Mouse (Mus musculus): Measurements from ENCODE around the gene Med25. TPM values are rescaled to one million over a fixed set of nuclear protein-coding genes. Genes with fewer than 3 reads are reported as not detected.

Med25 gene
- polyA plus RNA-seq, 1 experiment from 2014 or later, result 177 TPM

DNA sequence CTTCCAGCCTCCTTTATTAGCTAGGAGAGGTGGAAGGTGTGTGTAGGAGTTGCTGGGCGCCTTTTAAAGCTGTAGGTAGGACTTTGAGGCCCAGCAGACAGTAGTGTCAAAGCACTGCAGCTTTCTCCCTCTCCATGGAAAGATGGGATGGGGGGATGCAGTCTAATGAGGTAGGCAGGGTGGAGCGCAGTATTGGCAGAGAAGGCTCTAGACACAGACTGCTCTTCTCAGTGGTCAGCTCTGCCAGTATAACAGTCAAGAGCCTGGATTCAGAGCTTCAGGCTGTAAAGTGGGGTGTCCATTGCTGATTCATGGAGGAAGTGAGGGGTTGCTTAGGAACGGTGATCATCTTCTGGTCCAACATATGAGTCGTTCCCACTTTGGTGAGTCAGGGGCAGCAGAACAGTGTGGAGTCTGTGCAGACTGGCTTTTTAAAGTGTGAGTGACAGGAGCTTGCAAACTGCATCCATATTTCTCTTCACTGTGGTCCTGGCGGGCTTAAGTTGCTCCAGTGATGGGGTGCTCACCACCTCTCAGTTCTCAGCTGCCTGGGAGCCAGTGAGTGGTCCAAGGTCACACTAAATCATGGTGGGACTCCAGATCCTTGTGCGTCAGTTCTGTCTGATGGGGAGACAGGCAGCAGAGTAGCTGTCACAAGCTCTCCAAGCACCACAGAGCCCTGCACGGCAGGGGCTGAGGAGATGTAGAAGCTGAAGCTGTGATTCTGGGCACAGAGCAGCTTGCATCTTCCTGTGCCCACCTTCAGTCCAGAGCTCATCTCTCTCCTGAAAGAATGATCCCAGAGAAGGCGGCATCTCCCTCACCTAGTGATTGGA, 41.5 kb downstream of the Med25 start:
- WGBS, result 81% methylated on average over 8 of the region's 8 CpGs
- Histone ChIP-seq H3K27me3 (no peaks in the 10 kb centered on the region), H3K4me1 (peaks cover 54% of the 10 kb centered on the region), H3K27ac (replicated peaks) (peak overlapping the region; percentile 93; the same call in 1 of the 2 replicates), H3K36me3 (peaks cover 22% of the 10 kb centered on the region), H3K4me3 (peak overlapping the region; percentile 78), H3K9ac (replicated peaks) (peak overlapping the region; percentile 67), H3K4me2 (replicated peaks) (peak overlapping the region; percentile 89), H3K9me3 (no peaks in the 10 kb centered on the region)
- no peak for ATAC-seq (ENCODE audit: low FRiP score, low read depth)

DNA sequence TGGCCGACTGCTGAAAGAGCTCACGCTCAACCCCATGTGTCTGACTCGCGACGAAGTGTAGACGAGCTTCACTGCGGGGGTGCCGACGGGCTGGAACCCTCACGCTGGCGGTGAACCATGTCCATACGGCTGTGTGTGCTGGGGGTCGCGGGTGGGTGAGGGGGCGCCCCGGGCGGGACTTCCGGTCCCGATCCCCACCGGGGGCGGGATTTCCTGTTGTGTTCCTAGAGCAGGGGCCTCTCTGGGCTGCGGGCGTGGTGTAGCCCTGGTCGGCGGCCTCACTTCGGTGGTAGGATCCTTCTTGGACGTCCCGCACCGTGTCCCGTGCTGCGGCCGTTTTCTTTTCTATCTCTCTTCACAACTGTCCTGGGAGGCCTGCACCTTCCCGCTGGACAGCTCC, 42.4 kb downstream of the Med25 start:
- peak; percentile 63 for ATAC-seq (ENCODE audit: low FRiP score, low read depth)
- H3K4me2 ChIP-seq (replicated peaks), result peak overlapping the region; percentile 89
- peak overlapping the region; percentile 93 for H3K27ac ChIP-seq (replicated peaks)
- peak overlapping the region; percentile 78 for H3K4me3 ChIP-seq
- H3K27me3 ChIP-seq, result no peaks in the 10 kb centered on the region
- 0% methylated on average over 33 of the region's 33 CpGs for WGBS
- peaks cover 30% of the 10 kb centered on the region for H3K36me3 ChIP-seq
- H3K4me1 ChIP-seq, result peaks cover 51% of the 10 kb centered on the region
- no peaks in the 10 kb centered on the region for H3K9me3 ChIP-seq
- peak overlapping the region; percentile 67 for H3K9ac ChIP-seq (replicated peaks)

DNA sequence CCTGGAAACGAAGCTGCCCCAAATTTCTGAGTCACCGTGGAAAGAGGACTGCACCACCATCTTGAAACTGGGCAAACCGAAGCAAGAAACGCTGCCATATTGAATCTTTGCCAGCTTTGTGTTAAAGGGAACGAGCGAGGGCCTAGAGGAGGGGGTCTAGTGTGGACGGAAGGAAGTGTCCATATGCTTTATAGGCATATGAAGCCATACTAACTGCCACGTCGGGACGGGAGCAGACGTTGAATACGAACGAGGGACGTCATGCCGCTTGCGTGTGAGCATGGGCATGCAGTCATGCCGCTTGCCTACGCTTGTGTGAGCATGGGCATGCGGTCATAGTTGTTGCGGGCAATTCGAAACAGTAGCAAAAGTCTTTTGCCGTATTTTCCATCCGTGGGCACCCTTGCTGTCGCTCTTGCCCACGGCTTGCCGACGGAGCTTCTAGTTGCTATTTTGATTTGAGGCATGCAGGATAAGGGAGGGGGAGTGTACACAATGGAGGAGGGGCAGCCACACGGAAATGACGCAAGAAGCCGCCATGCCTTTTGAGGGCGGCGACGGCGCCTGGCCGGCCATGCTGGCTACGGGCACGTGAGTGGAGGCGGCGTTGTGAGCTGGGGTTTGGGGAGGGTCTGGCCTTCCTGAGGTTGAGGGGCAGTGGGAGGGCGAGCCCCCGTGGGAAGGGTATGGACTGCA, 42.9 kb downstream of the Med25 start:
- peaks cover 36% of the 10 kb centered on the region for H3K36me3 ChIP-seq
- peaks cover 46% of the 10 kb centered on the region for H3K4me1 ChIP-seq
- no peaks in the 10 kb centered on the region for H3K27me3 ChIP-seq
- peak overlapping the region; percentile 93 for H3K27ac ChIP-seq (replicated peaks)
- H3K9me3 ChIP-seq, result no peaks in the 10 kb centered on the region
- peak overlapping the region; percentile 78 for H3K4me3 ChIP-seq
- ATAC-seq (ENCODE audit: low FRiP score, low read depth), result peak; percentile 74
- peak overlapping the region; percentile 89 for H3K4me2 ChIP-seq (replicated peaks)
- under 1% methylated on average over 39 of the region's 41 CpGs for WGBS
- H3K9ac ChIP-seq (replicated peaks), result peak overlapping the region; percentile 67

DNA sequence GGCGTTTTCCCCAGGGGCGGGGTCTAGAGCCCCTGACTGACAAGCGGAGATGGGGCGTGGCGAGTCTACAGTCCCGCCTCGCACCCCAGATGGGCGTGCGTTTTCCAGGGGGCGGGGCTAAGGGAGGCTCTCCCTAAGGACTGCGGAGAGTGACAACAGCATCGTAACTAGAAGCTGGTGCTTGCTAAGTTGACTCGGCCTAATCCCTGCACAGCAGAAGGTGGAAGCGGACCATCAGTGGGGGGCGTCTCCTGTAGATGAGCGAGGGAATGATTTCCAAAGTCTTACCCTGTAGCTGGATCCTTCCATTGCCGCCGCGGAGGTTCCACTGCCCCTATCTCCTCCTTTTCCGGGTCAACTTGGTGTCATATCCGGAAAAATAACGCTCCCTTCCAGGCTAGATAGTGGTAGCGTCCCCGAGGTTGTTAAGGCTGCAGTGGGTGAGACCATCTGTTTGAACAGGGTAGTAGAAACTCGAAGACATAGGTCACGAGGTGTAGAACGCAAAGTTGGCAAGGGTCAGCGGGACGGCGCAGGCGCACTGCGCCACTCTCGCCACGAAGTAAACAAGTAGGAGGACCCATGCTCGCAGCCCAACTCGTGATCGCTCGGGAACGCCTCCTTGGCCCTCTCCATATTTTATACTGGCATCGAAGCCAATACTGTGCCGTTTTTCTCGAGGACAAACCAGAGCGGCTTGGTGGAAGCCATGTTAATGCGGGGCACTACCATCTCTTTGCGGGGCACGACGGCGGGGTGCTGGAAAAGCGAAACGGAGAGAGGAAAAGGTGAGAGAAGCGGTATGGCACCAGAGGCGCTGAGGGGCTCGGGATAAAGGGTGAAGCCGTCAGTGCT, 43.7 kb downstream of the Med25 start, which contains the start of the genes Akt1s1 and Tbc1d17:
TSS of gene Akt1s1 (plus strand) at position 431 of the 855 bp plus-strand sequence.
TSS of gene Tbc1d17 (minus strand) at position 519 of the 855 bp plus-strand sequence.
- peaks cover 44% of the 10 kb centered on the region for H3K36me3 ChIP-seq
- under 1% methylated on average over 54 of the region's 54 CpGs for WGBS
- peak within 1 kb of the TSS; percentile 78 for H3K4me3 ChIP-seq
- H3K9ac ChIP-seq (replicated peaks), result peak within 1 kb of the TSS; percentile 67
- H3K9me3 ChIP-seq, result no peaks in the 10 kb centered on the region
- peaks cover 38% of the 10 kb centered on the region for H3K4me1 ChIP-seq
- H3K4me2 ChIP-seq (replicated peaks), result peak within 1 kb of the TSS; percentile 89
- peak within 1 kb of the TSS; percentile 93 for H3K27ac ChIP-seq (replicated peaks)
- ATAC-seq (ENCODE audit: low FRiP score, low read depth), result peak; percentile 82
- H3K27me3 ChIP-seq, result no peaks in the 10 kb centered on the region

DNA sequence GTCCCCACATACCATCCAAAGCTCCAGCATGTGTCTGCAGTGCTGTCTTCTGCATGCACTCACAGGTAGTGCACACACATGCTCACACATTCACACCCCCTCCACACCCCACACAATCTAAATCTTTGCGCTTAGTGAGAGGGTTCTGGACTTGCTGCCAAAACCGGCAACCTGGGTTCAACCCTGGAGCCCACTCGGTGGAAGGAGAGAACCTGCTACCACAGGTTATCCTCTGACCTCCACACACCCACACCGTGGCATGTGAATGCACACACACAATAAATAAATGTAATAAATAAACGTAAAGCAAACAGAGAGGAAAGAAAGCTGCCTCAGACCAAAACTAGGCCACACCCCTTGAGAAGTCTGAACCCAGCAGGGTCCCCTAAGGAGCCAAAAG, 44.7 kb downstream of the Med25 start:
- peak overlapping the region; percentile 78 for H3K4me3 ChIP-seq
- no peaks in the 10 kb centered on the region for H3K9me3 ChIP-seq
- peak overlapping the region; percentile 89 for H3K4me2 ChIP-seq (replicated peaks)
- ATAC-seq (ENCODE audit: low FRiP score, low read depth), result no peak
- H3K4me1 ChIP-seq, result peaks cover 29% of the 10 kb centered on the region
- H3K27me3 ChIP-seq, result no peaks in the 10 kb centered on the region
- H3K36me3 ChIP-seq, result peaks cover 46% of the 10 kb centered on the region
- H3K27ac ChIP-seq (replicated peaks), result peak overlapping the region; percentile 93; the same call in 1 of the 2 replicates
- 90% methylated on average over 5 of the region's 5 CpGs for WGBS
- H3K9ac ChIP-seq (replicated peaks), result peak overlapping the region; percentile 51

DNA sequence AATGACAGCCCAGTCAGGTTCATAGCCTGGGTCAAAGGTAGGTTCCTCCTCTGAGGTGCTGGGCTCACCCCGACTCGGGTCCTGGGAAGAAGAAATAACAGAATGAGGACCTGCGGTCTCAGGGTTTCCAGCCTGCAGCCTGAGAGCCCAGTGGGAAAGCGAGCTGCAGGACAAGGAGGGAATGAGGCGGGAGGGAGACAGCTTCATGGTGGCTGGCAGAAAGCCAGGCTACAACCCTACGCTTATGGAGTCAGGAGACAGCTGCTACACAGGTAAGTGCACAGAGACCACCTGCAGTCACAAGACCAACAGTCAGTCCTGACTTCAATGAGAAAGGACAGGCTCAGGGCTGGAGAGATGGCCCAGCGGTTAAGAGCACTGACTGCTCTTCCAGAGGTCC, 45.7 kb downstream of the Med25 start:
- Histone ChIP-seq H3K9ac (replicated peaks) (no peak overlapping the region), H3K4me3 (no peak overlapping the region), H3K4me1 (peaks cover 27% of the 10 kb centered on the region), H3K4me2 (replicated peaks) (no peak overlapping the region), H3K36me3 (peaks cover 50% of the 10 kb centered on the region), H3K27ac (replicated peaks) (no peak overlapping the region), H3K9me3 (no peaks in the 10 kb centered on the region), H3K27me3 (peaks cover 1% of the 10 kb centered on the region; the same call in 1 of the 2 replicates)
- WGBS, result 93% methylated on average over 7 of the region's 7 CpGs
- no peak for ATAC-seq (ENCODE audit: low FRiP score, low read depth)

DNA sequence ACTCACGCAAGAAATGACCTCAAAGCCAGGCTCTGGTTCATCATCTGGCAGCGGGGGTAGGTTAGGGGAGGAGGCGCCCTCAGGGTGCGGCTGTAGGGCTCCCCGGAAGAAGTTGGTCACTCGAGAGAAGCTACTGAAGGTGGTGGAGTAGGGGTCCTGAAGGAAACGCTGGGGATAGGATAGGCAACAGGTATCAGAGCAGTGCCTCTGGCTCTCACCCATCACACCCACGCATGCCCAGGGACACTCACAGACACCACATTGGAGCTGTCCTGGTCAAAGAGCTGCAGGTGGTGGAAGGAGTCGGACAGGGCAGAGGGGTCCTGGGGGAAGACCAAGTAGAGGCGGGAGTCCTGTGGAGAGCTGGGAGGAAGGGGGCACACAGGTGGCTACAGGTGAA, 47.5 kb downstream of the Med25 start:
- H3K36me3 ChIP-seq, result peaks cover 64% of the 10 kb centered on the region
- H3K9me3 ChIP-seq, result no peaks in the 10 kb centered on the region
- 95% methylated on average over 10 of the region's 10 CpGs for WGBS
- H3K4me1 ChIP-seq, result peaks cover 13% of the 10 kb centered on the region
- H3K4me2 ChIP-seq (replicated peaks), result no peak overlapping the region
- no peak overlapping the region for H3K9ac ChIP-seq (replicated peaks)
- peaks cover 19% of the 10 kb centered on the region for H3K27me3 ChIP-seq
- ATAC-seq (ENCODE audit: low FRiP score, low read depth), result no peak
- H3K27ac ChIP-seq (replicated peaks), result no peak overlapping the region
- H3K4me3 ChIP-seq, result no peak overlapping the region

DNA sequence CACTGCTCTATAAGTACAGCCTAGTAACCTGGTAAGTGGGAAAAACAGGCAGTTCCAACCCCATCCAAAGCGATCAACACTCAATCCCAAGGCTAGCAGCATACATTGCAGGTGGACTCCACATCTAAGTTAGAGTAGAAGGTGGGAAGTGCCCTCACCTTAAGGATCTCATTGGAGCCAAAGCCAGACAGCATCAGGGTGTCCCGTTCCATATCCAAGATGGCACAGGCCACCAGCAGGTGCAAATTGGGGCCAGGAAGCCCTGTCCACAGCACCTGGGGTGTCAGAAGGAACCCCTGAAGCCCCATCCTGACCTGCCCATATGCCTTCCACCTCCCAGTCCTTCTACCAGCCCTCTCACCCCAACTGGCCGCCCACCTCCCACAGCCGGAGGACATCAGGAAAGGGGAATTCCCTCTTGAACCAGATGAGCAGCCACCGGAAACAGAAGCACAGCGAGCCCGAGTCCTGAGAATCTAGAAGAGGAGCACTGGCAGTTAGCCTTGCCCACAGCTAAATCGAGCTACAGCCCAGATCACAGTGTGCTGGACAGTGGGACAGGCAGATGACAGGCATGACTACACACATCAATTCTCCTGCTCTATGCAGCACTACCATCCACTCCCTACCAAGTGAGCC, 50.6 kb downstream of the Med25 start:
- peaks cover 12% of the 10 kb centered on the region for H3K4me1 ChIP-seq
- no peak overlapping the region for H3K27ac ChIP-seq (replicated peaks)
- H3K36me3 ChIP-seq, result peaks cover 64% of the 10 kb centered on the region
- ATAC-seq (ENCODE audit: low FRiP score, low read depth), result no peak
- no peak overlapping the region for H3K4me2 ChIP-seq (replicated peaks)
- no peaks in the 10 kb centered on the region for H3K9me3 ChIP-seq
- peaks cover 43% of the 10 kb centered on the region for H3K27me3 ChIP-seq
- WGBS, result 98% methylated on average over 8 of the region's 8 CpGs
- no peak overlapping the region for H3K9ac ChIP-seq (replicated peaks)
- no peak overlapping the region for H3K4me3 ChIP-seq

DNA sequence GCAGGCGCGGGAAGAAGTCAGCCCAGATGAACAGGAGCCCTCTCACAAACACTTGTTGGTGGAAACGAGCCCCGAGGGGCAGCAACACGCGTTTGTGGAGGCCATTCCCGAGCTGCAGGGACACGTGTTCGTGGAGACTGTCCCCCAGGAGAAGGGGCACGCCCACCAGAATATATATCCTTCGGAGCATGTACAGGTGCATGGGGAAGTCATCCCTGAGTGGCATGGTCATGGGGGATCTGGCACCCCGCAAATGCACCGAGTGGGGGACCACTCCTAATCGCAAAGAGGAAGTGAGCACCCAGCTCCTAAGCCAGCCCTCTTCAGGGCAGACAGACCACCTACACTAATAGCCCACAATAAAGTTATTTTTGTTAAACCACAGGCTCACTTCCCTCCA, 52.1 kb downstream of the Med25 start:
- H3K27ac ChIP-seq (replicated peaks), result no peak overlapping the region
- H3K4me1 ChIP-seq, result peaks cover 12% of the 10 kb centered on the region
- no peak overlapping the region; the same call in 1 of the 2 replicates for H3K4me2 ChIP-seq (replicated peaks)
- H3K9me3 ChIP-seq, result no peaks in the 10 kb centered on the region
- H3K27me3 ChIP-seq, result peaks cover 43% of the 10 kb centered on the region
- WGBS, result 58% methylated on average over 14 of the region's 14 CpGs
- no peak for ATAC-seq (ENCODE audit: low FRiP score, low read depth)
- H3K9ac ChIP-seq (replicated peaks), result no peak overlapping the region
- H3K36me3 ChIP-seq, result peaks cover 50% of the 10 kb centered on the region
- H3K4me3 ChIP-seq, result no peak overlapping the region

DNA sequence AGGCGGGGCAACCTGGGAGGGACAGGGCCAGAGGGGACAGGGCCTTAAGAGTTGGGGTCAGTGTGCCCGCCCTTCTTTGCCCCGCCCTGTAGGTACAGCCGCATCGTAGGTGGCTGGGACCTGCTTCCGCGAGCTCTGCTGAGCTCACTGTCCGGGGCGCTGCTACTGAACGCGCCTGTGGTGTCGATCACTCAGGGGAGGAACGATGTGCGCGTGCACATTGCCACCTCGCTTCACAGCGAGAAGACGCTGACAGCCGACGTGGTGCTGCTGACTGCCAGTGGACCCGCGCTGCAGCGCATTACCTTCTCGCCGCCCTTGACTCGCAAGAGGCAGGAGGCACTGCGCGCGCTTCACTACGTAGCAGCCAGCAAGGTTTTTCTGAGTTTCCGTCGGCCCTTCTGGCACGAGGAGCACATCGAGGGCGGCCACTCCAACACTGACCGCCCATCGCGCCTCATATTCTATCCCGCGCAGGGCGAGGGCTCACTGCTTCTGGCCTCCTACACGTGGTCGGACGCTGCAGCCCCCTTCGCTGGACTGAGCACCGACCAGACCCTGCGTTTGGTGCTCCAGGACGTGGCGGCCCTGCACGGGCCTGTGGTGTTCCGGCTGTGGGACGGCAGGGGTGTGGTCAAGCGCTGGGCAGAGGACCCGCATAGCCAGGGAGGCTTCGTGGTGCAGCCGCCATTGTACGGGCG, 52.9 kb downstream of the Med25 start:
- peak; percentile 68 for ATAC-seq (ENCODE audit: low FRiP score, low read depth)
- Histone ChIP-seq H3K9ac (replicated peaks) (peak overlapping the region; percentile 50), H3K27ac (replicated peaks) (no peak overlapping the region), H3K4me3 (peak overlapping the region; percentile 31), H3K27me3 (peaks cover 43% of the 10 kb centered on the region), H3K9me3 (no peaks in the 10 kb centered on the region), H3K4me2 (replicated peaks) (peak overlapping the region; percentile 51), H3K36me3 (peaks cover 42% of the 10 kb centered on the region), H3K4me1 (peaks cover 12% of the 10 kb centered on the region)
- 1% methylated on average over 58 of the region's 58 CpGs for WGBS

DNA sequence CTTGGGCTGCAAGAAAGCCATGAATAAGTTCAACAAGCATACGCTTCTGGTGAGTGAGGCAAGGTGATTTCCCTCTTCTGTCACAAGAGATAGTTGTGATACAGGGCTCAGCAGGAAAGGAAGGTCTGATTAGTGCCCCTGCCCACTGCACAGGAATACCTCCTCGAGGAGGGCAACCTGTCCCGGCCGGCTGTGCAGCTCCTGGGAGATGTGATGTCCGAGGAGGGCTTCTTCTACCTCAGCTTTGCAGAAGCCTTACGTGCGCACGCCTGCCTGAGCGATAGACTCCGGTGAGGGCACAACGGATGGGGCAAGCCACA, 53.4 kb downstream of the Med25 start:
- ATAC-seq (ENCODE audit: low FRiP score, low read depth), result no peak
- Histone ChIP-seq H3K9me3 (no peaks in the 10 kb centered on the region), H3K27ac (replicated peaks) (no peak overlapping the region), H3K27me3 (peaks cover 43% of the 10 kb centered on the region), H3K4me3 (peak overlapping the region; percentile 31), H3K36me3 (peaks cover 37% of the 10 kb centered on the region), H3K4me2 (replicated peaks) (peak overlapping the region; percentile 51), H3K9ac (replicated peaks) (peak overlapping the region; percentile 50), H3K4me1 (peaks cover 12% of the 10 kb centered on the region)
- WGBS, result 30% methylated on average over 11 of the region's 11 CpGs
